Mouse (Mus musculus): ENCODE results near the gene Utrn. TPM values are rescaled to one million over a fixed set of nuclear protein-coding genes. Genes with fewer than 3 reads are reported as not detected.

The Utrn gene
- polyA plus RNA-seq, 1 experiment = 159 TPM

GRCm38 (mm10) chr10:12522078-12522477 lies 347.1 kb downstream of the Utrn start:
- Histone ChIP-seq H3K36me3 (ENCODE audit: control insufficient read depth, insufficient read depth, low read length, poor library complexity, severe bottlenecking) (peaks cover 17% of the 10 kb centered on the region), H3K4me3 (ENCODE audit: low read depth, low read length) (no peak overlapping the region), H3K27me3 (ENCODE audit: control insufficient read depth, insufficient read depth, low read length, poor library complexity, severe bottlenecking) (no peaks in the 10 kb centered on the region), H3K27ac (ENCODE audit: insufficient read depth, low read length) (no peak overlapping the region), H3K9ac (ENCODE audit: low read depth, poor library complexity, severe bottlenecking) (no peak overlapping the region), H3K9me3 (replicated peaks; ENCODE audit: control insufficient read depth, insufficient read depth, low read length, poor library complexity, severe bottlenecking) (peaks cover 9% of the 10 kb centered on the region), H3K4me1 (ENCODE audit: control insufficient read depth, insufficient read depth, low read length) (no peaks in the 10 kb centered on the region)
- TF ChIP-seq CTCF (IDR thresholded peaks at IDR 0.05; ENCODE audit: low read depth, low read length) (no peak), POLR2A (IDR thresholded peaks at IDR 0.05; ENCODE audit: insufficient read depth, low read length) (no peak)

- H3K4me3 ChIP-seq (ENCODE audit: low read depth, low read length) = no peak overlapping the region
- no peaks in the 10 kb centered on the region for H3K4me1 ChIP-seq (ENCODE audit: control insufficient read depth, insufficient read depth, low read length)
- H3K36me3 ChIP-seq (ENCODE audit: control insufficient read depth, insufficient read depth, low read length, poor library complexity, severe bottlenecking) = peaks cover 10% of the 10 kb centered on the region
- TF ChIP-seq POLR2A (IDR thresholded peaks at IDR 0.05; ENCODE audit: insufficient read depth, low read length) (no peak), EP300 (IDR thresholded peaks at IDR 0.05; ENCODE audit: insufficient read depth, low read depth, low read length) (no peak), CTCF (IDR thresholded peaks at IDR 0.05; ENCODE audit: low read depth, low read length) (no peak)
- peaks cover 5% of the 10 kb centered on the region for H3K9me3 ChIP-seq (replicated peaks; ENCODE audit: control insufficient read depth, insufficient read depth, low read length, poor library complexity, severe bottlenecking)
- H3K27ac ChIP-seq (ENCODE audit: insufficient read depth, low read length) = no peak overlapping the region
- H3K9ac ChIP-seq (ENCODE audit: low read depth, poor library complexity, severe bottlenecking) = no peak overlapping the region
- H3K27me3 ChIP-seq (ENCODE audit: control insufficient read depth, insufficient read depth, low read length, poor library complexity, severe bottlenecking) = no peaks in the 10 kb centered on the region
Measured at GRCm38 (mm10) chr10:12518162-12518561, 351.0 kb downstream of the Utrn start.

GRCm38 (mm10) chr10:12505568-12505967 lies 363.6 kb downstream of the Utrn start:
- Histone ChIP-seq H3K9me3 (replicated peaks; ENCODE audit: control insufficient read depth, insufficient read depth, low read length, poor library complexity, severe bottlenecking) (no peaks in the 10 kb centered on the region), H3K9ac (ENCODE audit: low read depth, poor library complexity, severe bottlenecking) (no peak overlapping the region), H3K4me3 (ENCODE audit: low read depth, low read length) (no peak overlapping the region), H3K27me3 (ENCODE audit: control insufficient read depth, insufficient read depth, low read length, poor library complexity, severe bottlenecking) (no peaks in the 10 kb centered on the region), H3K27ac (ENCODE audit: insufficient read depth, low read length) (no peak overlapping the region), H3K36me3 (ENCODE audit: control insufficient read depth, insufficient read depth, low read length, poor library complexity, severe bottlenecking) (peaks cover 8% of the 10 kb centered on the region), H3K4me1 (ENCODE audit: control insufficient read depth, insufficient read depth, low read length) (no peaks in the 10 kb centered on the region)
- no peak for TF ChIP-seq CTCF (IDR thresholded peaks at IDR 0.05; ENCODE audit: low read depth, low read length)
- no peak for TF ChIP-seq POLR2A (IDR thresholded peaks at IDR 0.05; ENCODE audit: insufficient read depth, low read length)
- no peak for TF ChIP-seq EP300 (IDR thresholded peaks at IDR 0.05; ENCODE audit: insufficient read depth, low read depth, low read length)

- Histone ChIP-seq H3K4me3 (ENCODE audit: low read depth, low read length) (no peak overlapping the region), H3K27ac (ENCODE audit: insufficient read depth, low read length) (no peak overlapping the region), H3K27me3 (ENCODE audit: control insufficient read depth, insufficient read depth, low read length, poor library complexity, severe bottlenecking) (no peaks in the 10 kb centered on the region), H3K9me3 (replicated peaks; ENCODE audit: control insufficient read depth, insufficient read depth, low read length, poor library complexity, severe bottlenecking) (no peaks in the 10 kb centered on the region), H3K9ac (ENCODE audit: low read depth, poor library complexity, severe bottlenecking) (no peak overlapping the region), H3K4me1 (ENCODE audit: control insufficient read depth, insufficient read depth, low read length) (no peaks in the 10 kb centered on the region), H3K36me3 (ENCODE audit: control insufficient read depth, insufficient read depth, low read length, poor library complexity, severe bottlenecking) (peaks cover 13% of the 10 kb centered on the region)
- TF ChIP-seq EP300 (IDR thresholded peaks at IDR 0.05; ENCODE audit: insufficient read depth, low read depth, low read length) (no peak), CTCF (IDR thresholded peaks at IDR 0.05; ENCODE audit: low read depth, low read length) (no peak), POLR2A (IDR thresholded peaks at IDR 0.05; ENCODE audit: insufficient read depth, low read length) (no peak)
Measured at GRCm38 (mm10) chr10:12500489-12500888, 368.7 kb downstream of the Utrn start.

- no peaks in the 10 kb centered on the region for H3K9me3 ChIP-seq (replicated peaks; ENCODE audit: control insufficient read depth, insufficient read depth, low read length, poor library complexity, severe bottlenecking)
- peaks cover 13% of the 10 kb centered on the region for H3K36me3 ChIP-seq (ENCODE audit: control insufficient read depth, insufficient read depth, low read length, poor library complexity, severe bottlenecking)
- TF ChIP-seq POLR2A (IDR thresholded peaks at IDR 0.05; ENCODE audit: insufficient read depth, low read length) (no peak), CTCF (IDR thresholded peaks at IDR 0.05; ENCODE audit: low read depth, low read length) (no peak), EP300 (IDR thresholded peaks at IDR 0.05; ENCODE audit: insufficient read depth, low read depth, low read length) (no peak)
- no peak overlapping the region for H3K27ac ChIP-seq (ENCODE audit: insufficient read depth, low read length)
- no peak overlapping the region for H3K4me3 ChIP-seq (ENCODE audit: low read depth, low read length)
- no peak overlapping the region for H3K9ac ChIP-seq (ENCODE audit: low read depth, poor library complexity, severe bottlenecking)
- H3K27me3 ChIP-seq (ENCODE audit: control insufficient read depth, insufficient read depth, low read length, poor library complexity, severe bottlenecking) = no peaks in the 10 kb centered on the region
- H3K4me1 ChIP-seq (ENCODE audit: control insufficient read depth, insufficient read depth, low read length) = no peaks in the 10 kb centered on the region
Measured at GRCm38 (mm10) chr10:12497555-12497954, 371.6 kb downstream of the Utrn start.

GRCm38 (mm10) chr10:12489551-12490177 lies 379.5 kb downstream of the Utrn start:
- Histone ChIP-seq H3K4me3 (ENCODE audit: low read depth, low read length) (no peak overlapping the region), H3K27ac (ENCODE audit: insufficient read depth, low read length) (peak overlapping the region; percentile 57)

More at GRCm38 (mm10) chr10:12489551-12490177, 379.5 kb downstream of the Utrn start:
- Histone ChIP-seq H3K9me3 (replicated peaks; ENCODE audit: control insufficient read depth, insufficient read depth, low read length, poor library complexity, severe bottlenecking) (no peaks in the 10 kb centered on the region), H3K27me3 (ENCODE audit: control insufficient read depth, insufficient read depth, low read length, poor library complexity, severe bottlenecking) (no peaks in the 10 kb centered on the region), H3K4me1 (ENCODE audit: control insufficient read depth, insufficient read depth, low read length) (peaks cover 4% of the 10 kb centered on the region), H3K9ac (ENCODE audit: low read depth, poor library complexity, severe bottlenecking) (no peak overlapping the region), H3K36me3 (ENCODE audit: control insufficient read depth, insufficient read depth, low read length, poor library complexity, severe bottlenecking) (peaks cover 10% of the 10 kb centered on the region)
- TF ChIP-seq POLR2A (IDR thresholded peaks at IDR 0.05; ENCODE audit: insufficient read depth, low read length) = no peak

Data from ES-Bruce4 (cell line).